Mouse (Mus musculus) neural tube, embryonic 15.5 days (tissue): Measurements from ENCODE around the gene Cd9. TPM values are rescaled to one million over a fixed set of nuclear protein-coding genes. Genes with fewer than 3 reads are reported as not detected.

Source experiments
- ATAC-seq: fragments of 200-750 bp; cut with Nextera tagmentation; 2 replicates; pipeline ENCODE4 v1.8.0; 2017; ENCODE audit warnings: mild to moderate bottlenecking, moderate TSS enrichment, moderate library complexity; ENCODE audit not compliant: low FRiP score
- H3K27ac ChIP-seq: fragments of 300-500 bp; sonication (generic); replicated peaks from 2 replicates; pipeline ENCODE4 v1.5.1; 2015; ENCODE audit warnings: mild to moderate bottlenecking, inconsistent platforms
- H3K27me3 ChIP-seq: fragments of 300-500 bp; sonication (generic); replicated peaks from 2 replicates; pipeline ENCODE4 v1.6.1; 2015; ENCODE audit warnings: inconsistent platforms
- H3K36me3 ChIP-seq: fragments of 300-500 bp; sonication (generic); 2 replicates; pipeline ENCODE4 v1.6.1; 2015; ENCODE audit warnings: inconsistent platforms
- H3K4me1 ChIP-seq: fragments of 300-500 bp; sonication (generic); 2 replicates; pipeline ENCODE4 v1.6.1; 2015; ENCODE audit warnings: inconsistent platforms
- H3K4me2 ChIP-seq: fragments of 300-500 bp; sonication (generic); 2 replicates; pipeline ENCODE4 v1.6.1; 2015; ENCODE audit warnings: inconsistent platforms, mild to moderate bottlenecking, moderate library complexity
- H3K4me3 ChIP-seq: fragments of 300-500 bp; sonication (generic); replicated peaks from 2 replicates; pipeline ENCODE4 v1.5.1; 2015; ENCODE audit warnings: mild to moderate bottlenecking, inconsistent platforms
- H3K9ac ChIP-seq: fragments of 300-500 bp; sonication (generic); replicated peaks from 2 replicates; pipeline ENCODE4 v1.6.1; 2015; ENCODE audit warnings: mild to moderate bottlenecking, inconsistent platforms
- H3K9me3 ChIP-seq: fragments of 300-500 bp; sonication (generic); replicated peaks from 2 replicates; pipeline ENCODE4 v1.6.1; 2016; ENCODE audit warnings: inconsistent platforms
- WGBS: fragments of 180-500 bp; shearing (Covaris S2); methylation state at CpG from one replicate; pipeline ENCODE4 v1.1.7; 2015; ENCODE audit warnings: mixed read lengths; 5-methylcytosine and 5-hydroxymethylcytosine counted together
- polyA plus RNA-seq: library from polyadenylated mRNA; unstranded; fragments of >200 nt; fragmentation: Nextera tagmentation; extraction: Ambion mirVana; gene quantifications from 2 replicates; pipeline ENCODE4 v1.2.1, GENCODE M21; 2015

The Cd9 gene
- polyA plus RNA-seq, 1 experiment from 2014 or later, result 112 TPM

DNA sequence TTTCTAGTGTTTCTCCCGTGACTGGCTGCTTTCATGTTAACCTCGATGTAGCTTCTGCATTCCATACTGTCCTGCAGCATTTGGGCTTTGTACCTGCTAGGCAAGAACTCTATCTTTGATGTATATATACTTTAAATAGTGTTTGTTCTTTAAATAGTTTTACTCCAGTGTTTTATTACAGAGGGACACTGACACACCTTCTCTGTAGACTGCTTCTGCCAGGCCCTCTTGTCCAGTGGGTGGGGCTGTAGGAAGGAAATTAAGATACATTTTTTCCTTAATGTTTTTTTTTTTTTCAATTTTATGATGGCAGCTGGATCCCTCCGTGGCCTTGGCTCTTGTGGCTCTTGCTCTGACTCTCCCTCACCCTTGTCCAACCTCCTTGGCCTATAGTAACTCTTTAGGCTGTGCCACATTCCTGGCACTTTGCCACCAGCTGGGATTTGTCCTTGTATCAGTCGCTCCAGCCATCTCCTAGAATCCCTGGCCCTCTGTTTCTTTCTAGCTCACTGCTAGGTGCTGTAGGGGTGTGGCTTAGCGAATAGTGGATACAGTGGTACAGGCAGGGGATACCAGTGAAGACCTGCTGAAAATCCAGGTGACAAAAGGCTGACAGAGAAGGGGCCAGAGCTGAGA lies 27.1 kb upstream of the Cd9 start:
- H3K27ac ChIP-seq, result no peak overlapping the region
- ATAC-seq, result no peak
- no peak overlapping the region for H3K4me3 ChIP-seq
- no peaks in the 10 kb centered on the region for H3K27me3 ChIP-seq
- H3K36me3 ChIP-seq, result no peaks in the 10 kb centered on the region
- no peak overlapping the region for H3K4me2 ChIP-seq
- no peaks in the 10 kb centered on the region for H3K9me3 ChIP-seq
- no peaks in the 10 kb centered on the region for H3K4me1 ChIP-seq
- H3K9ac ChIP-seq, result no peak overlapping the region
- 49% methylated on average over 5 of the region's 5 CpGs for whole genome bisulfite sequencing

DNA sequence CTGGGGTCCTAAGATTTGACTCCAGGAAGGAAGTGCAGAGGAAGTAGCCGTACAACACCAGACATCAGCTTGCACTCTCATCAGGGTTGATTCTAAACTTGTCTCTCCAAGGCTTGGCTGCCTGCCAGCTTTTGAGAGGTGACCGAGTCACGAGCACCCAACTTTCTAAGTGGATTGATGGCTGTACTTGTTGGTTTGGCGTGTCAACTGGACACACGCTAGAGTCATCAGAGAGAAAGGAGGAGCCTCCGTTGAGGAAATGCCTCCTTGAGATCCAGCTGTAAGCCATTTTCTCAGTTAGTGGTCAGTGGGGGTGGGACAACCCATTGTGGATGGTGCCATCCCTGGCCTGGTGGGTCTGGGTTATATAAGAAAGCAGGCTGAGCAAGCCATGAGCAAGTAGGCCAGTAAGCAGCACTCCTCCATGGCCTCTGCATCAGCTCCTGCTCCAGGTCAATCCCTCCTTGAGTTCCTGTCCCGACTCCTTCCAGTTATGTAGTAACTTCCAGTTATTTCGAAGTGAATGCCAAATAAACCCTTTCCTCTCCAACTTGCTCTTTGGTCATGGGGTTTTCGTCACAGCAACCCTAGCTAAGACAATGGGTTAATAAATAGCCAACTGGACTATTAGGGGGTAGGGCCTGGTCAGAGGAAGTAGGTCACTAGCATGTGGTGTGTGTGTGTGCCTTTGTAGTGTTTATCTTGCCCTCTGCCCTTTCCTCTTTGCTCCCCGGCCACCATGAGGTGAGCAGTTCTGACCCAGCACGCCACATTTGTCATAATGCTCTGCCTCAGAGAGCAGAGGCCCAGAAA lies 21.1 kb upstream of the Cd9 start:
- Histone ChIP-seq H3K9ac (no peak overlapping the region), H3K36me3 (no peaks in the 10 kb centered on the region), H3K4me2 (no peak overlapping the region), H3K4me3 (no peak overlapping the region), H3K9me3 (no peaks in the 10 kb centered on the region), H3K4me1 (no peaks in the 10 kb centered on the region), H3K27ac (no peak overlapping the region), H3K27me3 (no peaks in the 10 kb centered on the region)
- no peak for ATAC-seq
- WGBS, result 78% methylated on average over 11 of the region's 11 CpGs

DNA sequence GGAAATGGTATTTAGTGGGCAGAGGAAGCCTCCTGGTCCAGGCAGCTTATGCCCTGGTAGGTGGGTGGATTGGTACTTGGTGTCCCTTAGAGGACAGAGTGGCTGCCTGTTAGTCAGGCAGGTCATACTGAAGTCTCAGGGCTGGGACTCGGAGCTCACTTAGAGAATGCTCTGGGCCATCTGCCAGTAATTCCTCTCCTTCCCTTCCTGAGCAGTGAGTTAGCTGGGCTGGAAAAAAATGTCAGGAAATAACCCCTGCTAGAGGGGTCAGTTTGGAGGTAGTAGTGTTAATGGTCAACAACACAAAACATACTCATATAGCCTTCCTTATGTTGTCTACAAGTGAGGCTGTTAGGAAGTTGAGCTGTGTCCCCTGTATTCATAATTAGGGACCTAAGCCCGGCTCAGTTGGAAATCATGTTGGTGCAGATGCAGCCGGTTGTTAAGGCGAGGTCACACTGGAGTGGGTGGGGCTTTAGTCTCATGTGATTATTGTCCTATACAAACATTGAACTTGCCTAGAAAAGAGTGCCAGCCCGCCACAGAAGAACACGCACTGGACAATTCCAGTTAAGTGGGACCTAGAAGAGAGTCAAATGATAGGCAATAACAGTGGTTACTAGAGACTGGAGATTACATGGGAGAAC lies 18.5 kb upstream of the Cd9 start:
- Histone ChIP-seq H3K27me3 (no peaks in the 10 kb centered on the region), H3K36me3 (no peaks in the 10 kb centered on the region), H3K4me2 (no peak overlapping the region), H3K9me3 (no peaks in the 10 kb centered on the region), H3K27ac (no peak overlapping the region), H3K9ac (no peak overlapping the region), H3K4me3 (no peak overlapping the region), H3K4me1 (no peaks in the 10 kb centered on the region)
- no peak for ATAC-seq
- WGBS, result 68% methylated on average over 6 of the region's 6 CpGs

DNA sequence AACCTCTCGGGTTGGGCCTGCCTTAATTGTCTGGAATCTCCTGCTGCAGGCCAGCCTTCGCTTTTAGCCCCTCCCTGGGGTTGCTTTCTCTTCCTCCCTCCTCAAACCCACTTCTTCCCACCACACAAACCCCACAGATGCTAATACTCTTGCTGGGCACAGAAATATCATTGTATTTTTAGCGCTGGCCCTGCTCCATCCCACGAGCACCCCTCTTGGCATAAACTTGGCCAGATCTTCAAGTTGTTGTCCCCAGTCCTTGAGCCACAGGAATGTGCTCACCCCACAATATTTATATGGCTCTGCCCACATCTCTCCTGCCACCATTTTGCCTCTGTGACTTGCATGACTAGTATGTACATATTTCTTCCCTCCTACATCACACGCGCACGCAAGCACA lies 16.6 kb upstream of the Cd9 start:
- ATAC-seq, result no peak
- no peak overlapping the region for H3K4me2 ChIP-seq
- H3K9me3 ChIP-seq, result no peaks in the 10 kb centered on the region
- H3K36me3 ChIP-seq, result no peaks in the 10 kb centered on the region
- H3K27me3 ChIP-seq, result no peaks in the 10 kb centered on the region
- H3K4me3 ChIP-seq, result no peak overlapping the region
- H3K4me1 ChIP-seq, result no peaks in the 10 kb centered on the region
- no peak overlapping the region for H3K27ac ChIP-seq
- WGBS, result 91% methylated on average over 7 of the region's 7 CpGs
- no peak overlapping the region for H3K9ac ChIP-seq

DNA sequence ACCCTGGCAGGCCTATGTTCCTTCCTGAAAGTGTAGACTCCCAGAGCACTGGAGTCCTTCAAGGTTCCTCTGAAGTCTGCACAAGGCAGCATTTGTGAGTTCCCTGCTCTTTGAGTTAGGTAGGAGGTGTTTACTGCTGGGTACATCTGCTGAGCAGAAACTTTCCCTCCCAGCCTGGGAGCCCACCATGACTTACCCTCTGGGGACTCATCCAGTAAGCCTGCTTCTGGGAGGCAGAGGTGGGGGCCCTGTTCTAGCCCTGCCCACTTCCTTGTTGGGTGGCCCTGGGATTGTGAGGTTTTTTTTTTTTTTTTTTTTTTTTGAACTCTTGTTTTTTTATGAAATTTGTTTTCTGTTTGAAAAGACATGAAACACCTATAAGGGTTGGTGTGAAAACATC lies 16.1 kb upstream of the Cd9 start:
- Histone ChIP-seq H3K4me3 (no peak overlapping the region), H3K36me3 (no peaks in the 10 kb centered on the region), H3K4me1 (no peaks in the 10 kb centered on the region), H3K27ac (no peak overlapping the region), H3K9me3 (no peaks in the 10 kb centered on the region), H3K27me3 (no peaks in the 10 kb centered on the region), H3K4me2 (no peak overlapping the region), H3K9ac (no peak overlapping the region)
- no peak for ATAC-seq

DNA sequence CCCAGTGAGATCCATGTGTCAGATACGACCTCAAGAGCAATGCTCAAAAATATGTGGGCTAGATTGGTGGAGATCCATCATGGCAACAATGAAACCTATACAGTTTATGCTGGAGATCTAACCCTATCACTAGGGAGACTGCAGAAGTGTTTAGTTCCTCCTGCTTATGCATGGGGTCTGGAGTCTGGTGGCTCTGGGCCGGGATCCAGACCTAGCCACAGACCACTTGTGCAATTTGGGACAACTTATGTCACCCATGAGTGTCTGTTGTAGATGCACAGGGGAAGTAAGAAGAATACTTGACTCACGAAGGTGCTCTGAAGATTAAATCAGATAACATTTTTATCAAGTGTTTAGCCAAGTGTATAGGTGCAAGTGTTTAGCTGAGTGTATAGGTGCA lies 15.2 kb upstream of the Cd9 start:
- Histone ChIP-seq H3K27ac (no peak overlapping the region), H3K9me3 (no peaks in the 10 kb centered on the region), H3K4me2 (no peak overlapping the region), H3K36me3 (no peaks in the 10 kb centered on the region), H3K4me1 (no peaks in the 10 kb centered on the region), H3K9ac (no peak overlapping the region), H3K27me3 (no peaks in the 10 kb centered on the region), H3K4me3 (no peak overlapping the region)
- ATAC-seq, result no peak
- 92% methylated on average over 3 of the region's 3 CpGs for WGBS

DNA sequence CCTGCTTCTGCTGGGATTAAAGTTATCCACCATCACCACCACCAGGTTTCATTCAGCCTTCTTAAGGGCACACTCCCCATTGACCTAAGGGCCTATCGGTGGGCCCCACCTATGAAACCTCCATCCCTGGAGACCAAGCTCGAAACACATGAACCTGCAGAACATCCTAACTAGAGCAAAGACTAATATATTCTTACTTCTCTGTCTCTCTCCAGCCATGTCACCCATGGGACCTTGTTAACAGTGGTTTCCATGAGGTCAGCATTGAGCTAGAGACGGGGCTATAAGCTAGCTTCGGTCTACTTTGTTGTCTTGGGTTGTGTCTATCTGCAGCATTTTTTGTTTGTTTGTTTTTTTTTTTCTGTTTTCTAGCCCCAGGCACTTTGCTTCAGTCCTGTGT lies 11.8 kb upstream of the Cd9 start:
- 93% methylated on average over 4 of the region's 4 CpGs for WGBS
- no peak for ATAC-seq
- H3K4me3 ChIP-seq, result no peak overlapping the region
- H3K9ac ChIP-seq, result no peak overlapping the region
- no peak overlapping the region for H3K4me2 ChIP-seq
- no peaks in the 10 kb centered on the region for H3K36me3 ChIP-seq
- H3K4me1 ChIP-seq, result no peaks in the 10 kb centered on the region
- H3K27ac ChIP-seq, result no peak overlapping the region
- no peaks in the 10 kb centered on the region for H3K9me3 ChIP-seq
- H3K27me3 ChIP-seq, result no peaks in the 10 kb centered on the region

DNA sequence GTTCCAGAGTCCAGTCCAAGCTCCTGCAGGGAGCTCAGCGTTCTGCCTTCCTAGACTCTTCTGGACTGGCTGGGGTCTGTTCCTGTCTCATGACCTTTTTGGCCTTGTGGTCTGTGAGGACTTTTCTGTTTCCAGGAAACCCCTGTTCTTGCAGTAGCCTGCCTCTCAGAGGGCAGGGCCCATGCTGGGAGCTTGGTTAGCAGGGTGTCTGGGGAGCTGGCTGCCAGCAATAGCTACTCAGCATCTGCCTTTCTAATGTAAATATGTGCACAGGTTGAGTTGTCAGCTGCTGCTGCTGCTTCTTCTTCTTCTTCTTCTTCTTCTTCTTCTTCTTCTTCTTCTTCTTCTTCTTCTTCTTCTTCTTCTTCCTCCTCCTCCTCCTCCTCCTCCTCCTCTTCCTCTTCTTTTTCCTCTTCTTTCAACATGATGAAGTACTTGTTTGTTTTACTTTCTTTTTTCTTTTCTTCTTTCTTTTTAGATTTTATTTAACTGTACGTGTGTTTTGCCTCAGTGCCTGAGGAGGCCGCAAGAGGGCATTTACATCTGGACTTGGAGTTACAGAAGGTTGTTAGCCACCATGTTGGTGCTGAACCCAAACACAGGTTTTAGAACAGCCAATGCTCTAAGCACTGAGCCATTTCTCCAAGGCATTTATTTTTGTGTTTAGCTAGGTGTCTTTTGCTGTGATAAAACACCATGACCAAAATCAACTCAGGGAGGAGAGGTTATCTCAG lies 10.2 kb upstream of the Cd9 start:
- Histone ChIP-seq H3K9me3 (no peaks in the 10 kb centered on the region), H3K4me2 (no peak overlapping the region), H3K4me3 (no peak overlapping the region), H3K27me3 (no peaks in the 10 kb centered on the region), H3K36me3 (no peaks in the 10 kb centered on the region), H3K27ac (no peak overlapping the region), H3K4me1 (no peaks in the 10 kb centered on the region), H3K9ac (no peak overlapping the region)
- no peak for ATAC-seq
- WGBS, result 43% methylated on average over 3 of the region's 3 CpGs

DNA sequence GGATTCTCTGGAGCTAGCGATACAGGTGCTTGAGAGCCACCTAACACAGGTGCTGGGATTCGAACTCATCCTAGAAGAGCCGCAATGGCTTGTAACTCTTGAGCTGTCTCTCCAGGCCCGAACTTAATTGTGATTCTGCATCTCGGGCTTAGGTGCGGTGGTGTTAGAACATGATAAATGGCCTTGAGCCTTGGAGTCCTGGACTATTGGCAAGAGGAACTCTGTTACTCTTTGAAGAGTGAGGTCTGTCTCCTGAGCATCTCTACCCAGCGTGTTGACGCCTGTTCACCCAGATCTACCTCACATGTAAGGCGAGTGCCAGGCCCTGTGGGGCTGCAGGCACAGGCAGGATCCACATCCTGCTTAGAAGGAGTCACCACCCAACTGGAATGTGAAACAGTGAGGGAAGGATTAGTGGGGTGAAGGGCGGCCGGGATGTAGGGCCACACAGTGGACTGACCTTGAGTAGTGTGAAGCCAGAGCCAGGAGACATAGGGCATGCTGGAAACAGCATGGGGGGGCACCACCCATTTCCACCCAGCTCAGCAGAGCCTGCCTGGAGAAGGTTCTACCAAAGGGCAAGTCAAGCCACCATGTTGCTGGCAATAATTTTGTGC lies 8.7 kb upstream of the Cd9 start:
- Histone ChIP-seq H3K4me2 (no peak overlapping the region), H3K36me3 (no peaks in the 10 kb centered on the region), H3K4me3 (no peak overlapping the region), H3K27me3 (no peaks in the 10 kb centered on the region), H3K9ac (no peak overlapping the region), H3K4me1 (no peaks in the 10 kb centered on the region), H3K27ac (no peak overlapping the region), H3K9me3 (no peaks in the 10 kb centered on the region)
- ATAC-seq, result no peak
- WGBS, result 91% methylated on average over 11 of the region's 11 CpGs

DNA sequence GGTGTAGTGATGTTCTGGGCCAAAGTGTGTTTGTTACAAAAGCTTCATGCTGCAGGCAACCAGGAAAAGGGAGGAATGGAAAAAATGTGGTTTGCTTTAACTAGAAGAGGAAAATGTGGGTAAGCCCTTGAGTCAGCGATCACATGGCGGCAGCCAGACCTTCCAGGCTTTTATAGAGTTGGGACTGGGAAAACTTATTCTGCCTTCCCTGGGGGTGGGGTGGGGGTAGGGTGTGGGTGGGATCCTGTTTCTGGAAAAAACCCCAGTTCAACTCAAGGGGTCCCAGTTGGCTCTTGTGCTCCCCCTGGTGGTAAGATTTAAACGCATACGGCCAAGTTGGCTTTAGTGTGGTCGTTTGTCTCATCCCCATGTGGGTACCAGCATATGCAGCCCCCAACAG lies 3.5 kb upstream of the Cd9 start:
- Histone ChIP-seq H3K36me3 (no peaks in the 10 kb centered on the region), H3K4me2 (no peak overlapping the region), H3K9ac (no peak overlapping the region), H3K4me1 (peaks cover 12% of the 10 kb centered on the region), H3K9me3 (no peaks in the 10 kb centered on the region), H3K4me3 (no peak overlapping the region), H3K27me3 (peaks cover 21% of the 10 kb centered on the region), H3K27ac (no peak overlapping the region)
- ATAC-seq, result no peak
- 28% methylated on average over 5 of the region's 5 CpGs for WGBS

DNA sequence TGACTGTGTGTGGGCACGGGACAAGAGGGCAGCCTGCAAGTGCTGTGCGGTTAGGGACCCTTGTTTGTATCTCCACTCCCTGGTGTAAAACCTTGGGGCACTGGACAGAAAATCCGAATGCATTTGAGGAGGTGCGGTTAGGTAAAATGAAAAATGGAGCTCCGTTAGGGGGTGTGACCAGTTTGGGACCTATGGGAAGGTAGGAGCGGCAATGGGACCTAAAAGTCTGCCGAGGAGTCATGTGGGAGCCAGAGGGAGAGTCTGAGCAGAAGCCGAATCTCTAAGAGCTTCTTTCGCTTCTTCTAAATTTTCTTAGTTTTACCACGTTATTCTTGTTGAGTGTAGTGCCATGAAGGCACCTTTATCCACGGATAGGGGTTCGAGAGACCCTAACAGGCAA lies 1.8 kb upstream of the Cd9 start:
- WGBS, result 89% methylated on average over 12 of the region's 12 CpGs

More for the DNA sequence above, 1.8 kb upstream of the Cd9 start:
- no peak overlapping the region for H3K4me2 ChIP-seq
- no peak overlapping the region for H3K4me3 ChIP-seq
- H3K4me1 ChIP-seq, result peaks cover 25% of the 10 kb centered on the region
- no peaks in the 10 kb centered on the region for H3K36me3 ChIP-seq
- no peaks in the 10 kb centered on the region for H3K9me3 ChIP-seq
- H3K27me3 ChIP-seq, result peaks cover 26% of the 10 kb centered on the region
- H3K27ac ChIP-seq, result no peak overlapping the region
- no peak for ATAC-seq
- H3K9ac ChIP-seq, result no peak overlapping the region
